Mouse (Mus musculus) right cerebral cortex, postnatal 36 days (tissue): ENCODE measurements at regions not wholly inside any gene's neighbourhood (a gene's known extent, or its start where the extent isn't known, plus 50 kb on each side); places are given as distances from the start of the nearest gene placed in this dataset.

ENCODE experiments used
- DNase-seq, 2 experiments: peaks; one replicate each; pipeline ENCODE4 v3.0.0; 2022; ENCODE audit warnings: low spot score in 2 of 2, mixed read lengths in 1 of 2

DNA sequence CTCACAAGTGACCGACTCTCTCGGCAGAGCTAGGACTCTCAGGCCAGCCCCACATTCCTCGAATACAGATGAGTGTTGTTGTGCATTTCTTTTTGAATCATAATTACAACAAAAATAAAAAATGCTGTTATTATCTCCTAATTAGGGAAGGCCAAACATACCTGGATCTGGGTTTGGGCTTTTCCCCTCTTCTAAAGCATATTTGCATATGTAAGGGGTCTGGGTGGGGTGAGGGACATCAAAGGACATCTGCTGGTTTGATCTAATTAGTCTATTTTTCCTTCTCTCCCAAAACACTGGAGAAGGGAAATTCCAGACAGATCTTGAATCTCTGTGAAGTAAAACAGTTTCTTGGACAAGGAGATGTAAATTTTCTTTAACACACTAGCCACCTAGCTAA is 85.3 kb downstream of the Tfap2a start:
- no peak for DNase-seq

DNA sequence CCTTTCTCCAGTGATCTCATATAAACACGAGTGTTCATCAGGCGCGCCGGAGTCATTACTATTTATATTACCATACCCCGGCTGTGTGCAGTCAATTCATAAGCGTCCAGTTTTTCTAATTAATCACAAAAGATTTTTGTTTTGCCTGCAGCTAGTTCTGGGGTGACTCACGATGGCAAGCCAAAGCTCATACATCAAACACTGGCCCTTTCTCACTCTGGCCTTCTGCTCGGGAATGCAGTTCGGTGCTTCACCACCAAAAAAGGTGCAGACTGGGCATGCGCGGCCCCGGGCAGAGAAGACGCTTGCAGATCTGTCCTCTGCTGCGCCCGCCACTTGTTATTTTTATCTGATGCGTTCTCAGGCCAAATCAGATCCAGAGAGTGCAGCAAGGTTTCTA is 87.1 kb downstream of the Tfap2a start:
- peak; percentile 75 to 78 for DNase-seq

DNA sequence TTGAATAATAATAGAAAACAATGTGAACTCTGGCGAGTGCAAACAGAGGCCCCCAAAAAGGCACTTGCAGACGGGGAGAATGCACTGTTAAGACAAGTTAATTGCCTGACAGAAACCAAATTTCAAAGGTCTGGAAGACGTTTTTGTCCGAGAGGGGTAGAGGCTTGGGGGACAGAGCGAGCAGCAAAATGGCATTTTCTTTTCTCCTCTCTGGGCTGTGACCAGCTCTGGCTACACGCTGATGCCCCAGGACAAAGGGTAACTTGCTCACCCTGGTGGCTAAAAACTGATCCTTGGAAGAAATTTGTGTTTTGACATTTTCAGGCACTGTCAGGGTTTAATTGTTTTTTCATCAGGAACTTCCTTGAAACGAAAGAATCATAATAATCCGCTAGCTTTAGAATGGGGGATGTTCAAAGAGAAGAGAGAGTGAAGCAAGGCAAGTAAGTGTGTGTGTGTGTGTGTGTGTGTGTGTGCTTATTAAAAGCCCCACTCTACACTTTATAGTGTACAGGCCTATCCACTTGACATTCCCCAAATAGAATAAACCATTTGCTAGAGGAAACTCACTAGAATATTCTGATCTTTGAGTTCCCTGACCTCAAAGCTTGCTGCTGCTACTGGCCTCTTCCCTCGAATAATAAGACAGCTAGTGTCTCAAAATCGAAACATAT is 88.0 kb downstream of the Tfap2a start:
- no peak for DNase-seq

DNA sequence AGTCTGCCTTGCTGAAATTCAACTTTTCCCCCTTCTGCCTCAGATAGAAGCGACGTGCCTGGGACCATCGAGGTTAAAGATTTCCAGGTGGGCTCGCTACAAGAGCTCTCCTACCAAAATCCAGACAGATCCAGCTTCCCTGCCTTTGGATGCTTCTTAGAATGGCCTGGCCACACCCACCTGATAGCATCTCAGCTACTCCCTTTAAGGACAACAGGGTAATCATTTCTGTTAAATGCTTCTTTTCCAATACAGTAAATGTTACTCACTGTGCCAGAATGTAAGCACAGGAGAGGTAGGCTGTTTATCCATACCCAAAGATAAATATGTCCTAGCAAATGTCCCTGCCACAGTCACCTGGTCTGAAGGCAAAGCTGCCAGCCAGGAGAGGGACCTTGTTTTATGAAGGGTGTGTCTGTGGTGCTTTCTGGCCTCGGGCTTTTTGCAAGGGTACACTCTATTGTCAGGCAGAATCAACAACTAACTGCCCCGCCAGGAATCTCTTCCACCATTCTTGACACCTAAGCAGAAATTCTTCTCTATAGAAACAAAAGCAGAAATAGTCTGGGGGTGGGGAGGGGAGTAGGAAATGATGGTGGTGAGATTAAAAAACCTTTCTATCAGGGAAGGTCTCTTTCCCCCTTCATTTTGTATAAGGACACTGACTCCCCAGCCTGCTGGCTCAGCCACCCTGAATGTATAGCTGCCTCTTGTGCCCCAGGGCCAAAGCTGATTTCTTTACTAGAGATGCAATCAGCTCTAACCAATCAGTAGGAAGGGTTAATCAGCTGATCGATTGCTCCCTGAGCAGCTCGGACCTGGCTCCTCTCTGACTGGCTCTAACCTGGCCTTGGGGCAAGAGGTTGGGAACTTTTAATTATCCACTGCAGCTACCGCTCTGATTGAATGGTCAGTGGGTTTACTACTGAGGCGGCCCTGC is 88.8 kb downstream of the Tfap2a start:
- no peak for DNase-seq

DNA sequence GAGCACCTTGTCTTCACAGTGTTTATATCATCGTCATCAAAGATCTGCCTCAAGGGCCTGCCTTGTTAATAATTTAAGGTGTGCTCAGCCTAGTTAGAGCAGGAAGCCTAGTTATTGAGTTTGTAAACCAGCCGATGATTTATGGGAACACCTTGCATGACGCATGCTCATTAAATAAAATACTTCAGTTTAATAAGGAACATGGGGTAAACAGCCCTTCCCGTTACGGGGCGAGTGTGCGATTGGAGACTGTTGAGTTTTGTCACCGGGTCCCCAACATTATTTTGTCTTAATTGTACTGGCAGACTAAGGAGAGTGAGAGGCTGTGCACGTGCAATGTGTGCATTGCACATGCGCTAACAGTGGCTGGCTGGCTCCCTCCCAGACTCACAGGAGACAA is 92.0 kb downstream of the Tfap2a start:
- DNase-seq = no peak

DNA sequence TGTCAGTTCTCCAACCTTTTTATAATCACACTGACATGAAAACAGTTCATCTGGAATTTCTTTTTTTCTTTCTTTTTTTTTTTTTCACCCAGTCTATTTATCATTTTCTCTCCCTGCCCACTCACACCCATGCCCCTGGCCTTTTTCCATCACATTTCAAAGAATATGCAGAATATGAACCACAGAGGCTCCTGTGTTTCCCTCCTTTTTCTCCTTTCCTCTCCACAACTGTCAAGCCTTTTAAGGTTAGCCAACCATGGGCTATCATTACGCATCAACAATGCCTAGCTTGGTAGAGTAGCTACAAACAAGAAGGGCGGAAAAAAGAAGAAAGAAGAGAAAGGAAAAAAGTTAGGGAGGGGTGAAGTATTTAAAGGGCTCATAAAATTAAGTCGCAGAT is 92.5 kb downstream of the Tfap2a start:
- no peak for DNase-seq

DNA sequence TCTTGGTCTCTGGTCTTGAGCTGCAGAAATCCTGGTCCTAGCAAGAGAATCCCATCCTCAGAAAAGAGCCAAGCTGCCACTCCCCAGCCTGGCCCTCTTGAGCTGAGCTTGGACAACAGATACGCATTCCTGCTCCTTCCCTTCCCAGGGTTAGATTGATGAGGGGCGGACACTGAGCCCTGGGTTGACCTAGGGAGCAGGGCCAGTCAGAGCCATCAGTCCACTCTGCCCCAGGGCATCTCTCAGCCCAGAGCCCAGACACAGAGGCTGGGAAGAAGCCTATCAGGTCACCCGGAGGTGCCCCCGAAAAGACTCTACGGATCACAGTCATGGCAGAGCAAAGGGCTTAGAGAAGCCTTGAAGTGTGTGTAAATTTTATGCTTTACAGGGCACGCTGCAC is 95.2 kb downstream of the Tfap2a start:
- no peak for DNase-seq

DNA sequence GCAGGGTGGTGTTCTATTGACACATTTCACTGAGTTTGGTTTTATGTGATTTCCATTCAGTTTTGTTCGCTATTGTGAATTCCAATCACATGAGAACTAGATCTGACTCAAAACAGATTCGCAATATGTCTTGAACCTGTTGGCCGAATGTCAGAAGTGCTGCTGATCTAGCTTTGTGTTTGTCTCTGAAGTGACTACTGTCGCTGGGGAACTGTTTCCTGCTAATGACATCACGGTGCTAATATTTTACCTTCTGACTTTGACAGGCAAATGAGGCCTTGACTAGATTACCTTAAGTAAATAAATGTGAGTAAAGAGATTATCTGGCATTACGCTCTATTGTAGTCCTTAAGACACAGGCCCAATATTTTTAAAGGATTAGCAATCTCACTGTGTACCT is 100.9 kb downstream of the Tfap2a start:
- DNase-seq = no peak

DNA sequence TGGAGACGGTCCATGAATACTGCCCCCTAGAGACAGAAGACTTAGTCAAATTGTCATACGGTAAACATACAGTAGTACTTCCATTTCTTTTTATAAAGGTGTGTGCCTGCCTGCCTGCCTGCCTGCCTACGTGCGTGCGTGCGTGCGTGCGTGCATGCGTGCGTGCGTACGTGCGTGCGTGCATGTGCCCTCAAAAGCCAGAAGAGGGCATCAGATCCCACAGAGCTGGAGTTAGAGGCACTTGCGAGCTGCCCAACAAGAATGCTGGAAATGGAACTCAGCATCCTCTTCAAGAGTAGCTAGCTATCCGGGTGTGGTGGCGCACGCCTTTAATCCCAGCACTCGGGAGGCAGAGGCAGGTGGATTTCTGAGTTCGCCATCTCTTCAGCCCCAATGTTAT is 120.3 kb downstream of the Tfap2a start:
- no peak for DNase-seq

DNA sequence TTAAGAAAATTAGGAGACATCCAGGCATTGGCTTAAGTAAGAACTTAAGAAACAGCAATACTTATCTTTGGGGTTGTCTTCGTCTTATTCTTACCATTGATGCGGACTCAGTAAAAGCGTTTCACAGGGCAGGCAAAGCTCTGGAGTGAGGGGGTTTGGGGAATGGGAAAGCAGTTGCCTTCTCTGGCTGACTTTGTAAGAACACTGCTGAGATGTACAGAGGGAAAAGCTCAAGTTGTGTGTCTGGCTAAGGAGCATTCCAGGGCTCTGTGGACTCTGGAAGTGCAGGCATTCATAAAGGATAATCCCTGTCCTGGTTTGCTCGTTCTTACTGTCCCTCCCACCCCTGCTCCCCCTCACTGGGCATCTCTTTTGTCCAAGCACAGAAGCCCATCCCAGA is 129.7 kb downstream of the Tfap2a start:
- no peak for DNase-seq

DNA sequence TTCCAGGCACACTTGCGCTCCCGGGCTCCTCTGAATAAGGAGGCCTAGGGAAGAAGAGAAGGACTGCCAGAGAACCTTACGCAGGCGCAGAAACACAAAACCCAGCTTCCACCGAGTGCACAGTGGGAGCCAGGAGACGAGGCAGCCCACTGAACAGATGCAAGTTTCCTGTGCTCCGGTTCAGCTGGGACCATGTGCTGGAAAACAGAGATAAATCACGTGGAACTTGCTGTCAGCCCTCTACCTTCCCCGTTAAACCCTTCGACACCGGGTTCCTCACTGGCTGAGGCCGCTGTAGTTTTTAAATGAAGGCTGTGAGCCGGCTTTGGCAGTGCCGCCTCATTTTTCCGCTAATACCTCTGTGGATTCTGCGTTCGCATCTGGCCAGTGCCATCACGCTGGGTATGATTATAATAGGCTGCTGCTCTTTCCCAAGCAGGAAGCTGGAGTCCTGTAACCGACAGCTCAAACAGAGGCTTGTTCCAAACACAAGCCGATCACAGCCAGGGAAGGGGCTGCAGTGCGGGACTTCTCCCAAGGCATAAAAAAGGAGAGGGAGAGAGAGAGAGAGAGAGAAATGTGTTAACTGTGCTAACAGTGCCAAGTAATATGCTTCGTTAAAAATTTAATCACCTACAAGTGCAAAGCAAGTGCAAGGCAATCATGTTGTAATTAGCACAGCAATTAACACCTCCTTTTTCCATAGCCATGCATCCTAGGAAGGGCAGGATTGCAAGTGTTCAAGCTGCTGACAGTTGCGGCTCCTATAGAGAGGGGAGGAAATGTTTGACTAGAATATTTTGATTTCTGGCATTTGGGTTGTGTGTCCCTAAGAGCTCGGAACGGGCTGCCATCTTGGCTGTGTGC is 131.5 kb downstream of the Tfap2a start:
- DNase-seq = peak; percentile 18 to 26

DNA sequence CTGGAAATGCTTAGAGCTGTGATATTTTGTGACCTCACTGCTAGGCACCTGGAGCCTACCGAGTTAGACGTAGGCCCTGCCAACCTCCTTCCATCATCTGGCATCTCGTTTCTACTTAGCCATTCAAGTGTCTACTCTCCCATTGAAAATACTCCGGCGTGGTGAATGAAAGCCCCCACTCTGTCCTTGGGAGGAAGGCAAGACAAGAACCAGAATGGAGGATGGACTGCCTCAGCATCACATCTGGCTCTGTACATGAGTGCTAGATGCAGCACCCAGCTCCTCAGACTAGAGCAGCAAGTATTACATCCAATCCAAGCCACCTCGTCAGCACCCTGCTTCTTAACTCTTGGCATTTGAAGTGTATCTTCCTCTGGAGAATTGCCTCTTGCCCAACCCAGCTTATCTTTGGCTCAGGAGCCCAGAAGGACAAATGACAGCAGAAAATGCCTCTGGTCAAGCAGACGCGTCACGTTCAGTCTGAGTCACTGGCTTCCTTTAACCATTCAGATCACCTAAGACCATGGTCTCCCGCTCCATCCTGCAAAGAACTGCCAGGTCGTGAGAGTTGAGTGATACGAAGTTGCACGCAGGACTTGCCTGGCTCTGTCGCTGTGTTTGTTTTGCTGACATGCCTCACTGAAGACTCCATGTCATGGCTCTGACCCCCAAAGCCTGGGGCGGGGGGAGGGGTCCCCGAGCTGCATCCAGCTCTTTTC is 132.3 kb downstream of the Tfap2a start:
- peak in 1 of 2 experiments; percentile 1 for DNase-seq

DNA sequence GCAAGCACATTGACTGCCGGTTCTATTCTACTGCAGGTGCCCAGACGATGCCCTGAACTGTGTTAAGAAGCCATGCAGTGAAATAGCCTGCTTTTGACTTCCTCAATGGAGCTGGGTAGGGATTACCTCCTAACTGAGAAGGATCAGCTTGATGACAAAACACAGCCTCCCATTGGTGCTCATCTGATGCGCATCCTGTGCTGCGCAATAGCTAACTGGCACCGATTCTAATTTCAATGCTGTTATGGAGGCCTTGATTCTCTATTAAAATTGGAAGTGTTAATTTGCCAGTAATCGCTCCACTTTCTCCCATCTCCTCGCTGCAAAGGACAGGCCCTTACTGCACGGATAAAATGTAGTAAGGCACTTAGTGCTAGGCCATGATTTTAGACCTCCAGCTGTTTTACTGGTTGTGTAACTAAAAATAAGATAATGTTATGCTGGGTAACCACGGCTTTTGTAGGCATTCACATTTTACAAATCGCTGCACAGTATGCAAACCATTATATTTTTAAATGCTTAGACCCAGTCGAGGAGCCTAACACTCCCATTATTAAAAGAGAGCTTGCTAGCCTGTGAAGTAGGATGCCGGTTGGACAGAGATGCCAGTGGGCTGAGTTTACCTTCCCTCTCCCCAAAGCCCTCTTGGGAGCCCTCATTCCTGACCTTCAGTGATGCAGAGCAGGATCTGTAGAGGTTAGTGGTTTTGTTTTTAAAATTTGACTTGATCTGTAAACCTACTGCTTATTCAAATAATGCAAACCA is 163.0 kb downstream of the Tfap2a start:
- DNase-seq = no peak

DNA sequence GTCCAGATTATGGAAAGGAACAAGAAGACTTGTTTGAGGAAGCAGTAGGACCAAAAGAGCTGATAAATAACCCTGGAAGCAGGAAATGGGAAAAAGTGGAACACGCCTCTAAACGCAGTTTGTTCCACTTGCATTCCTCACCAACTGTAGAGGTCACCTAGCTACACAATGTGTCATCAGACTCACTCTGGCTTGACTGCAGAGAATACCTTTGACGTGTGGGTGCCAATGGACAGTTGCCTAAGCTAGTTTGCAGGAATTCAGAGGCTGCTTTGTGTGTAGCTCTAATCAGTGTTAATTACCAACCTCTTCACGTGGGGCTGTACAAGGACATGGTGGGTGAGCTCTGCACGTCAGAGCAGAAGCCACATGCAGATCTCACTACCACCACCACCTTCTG is 168.7 kb downstream of the Tfap2a start:
- no peak for DNase-seq

DNA sequence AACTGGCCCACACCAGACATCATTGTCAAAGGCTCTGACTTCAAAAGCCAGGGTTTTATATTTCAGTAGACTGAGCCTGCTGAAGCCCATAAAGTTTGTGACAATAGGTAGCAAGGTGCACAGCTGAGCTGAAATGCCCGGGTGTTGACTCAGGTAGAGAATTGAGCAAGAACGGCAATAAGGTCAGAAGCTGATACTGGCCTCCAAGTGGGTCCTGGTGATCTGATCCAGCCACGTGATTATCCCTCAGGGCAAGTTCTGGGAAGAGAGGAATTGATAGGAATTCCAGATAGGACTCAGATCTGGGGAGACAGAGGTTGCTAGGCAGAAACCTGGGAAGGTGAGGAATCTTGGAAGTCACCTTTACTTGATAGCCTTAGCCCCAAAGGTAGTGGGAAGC is 170.4 kb downstream of the Tfap2a start:
- DNase-seq = no peak

DNA sequence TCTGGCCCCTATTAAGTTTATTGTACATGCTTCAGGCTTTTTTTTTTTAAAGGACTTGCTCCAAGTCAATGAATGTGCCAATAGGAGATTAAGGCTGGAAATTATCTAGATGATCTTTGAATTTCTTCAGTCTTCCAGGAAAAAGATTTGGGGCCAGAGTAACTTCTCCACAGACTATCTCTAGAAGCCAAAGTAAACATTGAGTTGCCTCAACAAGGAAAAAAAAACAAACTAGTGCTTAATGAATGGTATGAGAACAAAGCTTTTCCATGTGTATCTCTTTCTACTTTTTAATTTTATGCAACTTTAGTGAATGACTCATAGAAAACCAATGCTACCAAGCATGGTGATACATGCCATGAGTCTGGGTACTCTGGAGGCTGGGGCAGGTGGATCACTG is 173.8 kb downstream of the Tfap2a start:
- no peak for DNase-seq

DNA sequence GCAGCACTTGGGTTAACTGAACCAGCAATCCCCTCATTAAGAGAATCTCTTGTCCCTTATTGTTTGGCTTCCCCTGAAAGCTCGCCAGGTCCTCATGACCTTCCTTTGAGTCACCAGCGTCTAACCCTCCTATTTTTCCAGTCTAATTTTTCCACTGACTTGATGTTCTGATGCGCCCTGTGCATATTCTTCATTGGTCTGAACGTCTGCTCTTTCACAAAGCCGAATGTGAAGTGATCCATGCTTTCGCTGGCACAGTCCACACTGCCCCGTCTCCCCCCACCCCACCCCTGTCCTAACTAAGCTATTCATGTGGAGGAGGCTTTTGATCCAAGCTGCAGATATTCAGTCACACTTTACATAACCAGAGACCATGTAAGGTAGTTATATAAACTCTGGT is 183.8 kb downstream of the Tfap2a start:
- DNase-seq = no peak

DNA sequence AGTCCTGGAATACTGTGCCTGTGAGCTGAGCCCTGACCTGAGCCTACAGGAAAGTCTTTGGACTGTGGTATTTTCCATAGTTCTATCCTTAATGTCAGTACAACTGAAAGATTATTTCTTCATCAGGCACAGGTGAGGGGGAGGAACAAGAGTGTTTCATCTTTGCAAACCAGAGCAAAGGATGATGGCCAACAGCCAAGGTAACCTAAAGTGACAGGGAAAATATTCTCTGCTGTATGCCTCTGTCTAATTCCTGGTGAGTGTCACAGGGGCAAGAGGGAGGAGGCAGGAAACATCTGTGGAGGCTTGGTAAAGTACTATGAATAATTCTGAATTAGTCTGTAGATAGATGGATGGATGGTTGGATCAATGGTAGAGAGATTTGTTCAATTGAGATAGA is 164.3 kb upstream of the Ofcc1 start:
- DNase-seq = no peak

DNA sequence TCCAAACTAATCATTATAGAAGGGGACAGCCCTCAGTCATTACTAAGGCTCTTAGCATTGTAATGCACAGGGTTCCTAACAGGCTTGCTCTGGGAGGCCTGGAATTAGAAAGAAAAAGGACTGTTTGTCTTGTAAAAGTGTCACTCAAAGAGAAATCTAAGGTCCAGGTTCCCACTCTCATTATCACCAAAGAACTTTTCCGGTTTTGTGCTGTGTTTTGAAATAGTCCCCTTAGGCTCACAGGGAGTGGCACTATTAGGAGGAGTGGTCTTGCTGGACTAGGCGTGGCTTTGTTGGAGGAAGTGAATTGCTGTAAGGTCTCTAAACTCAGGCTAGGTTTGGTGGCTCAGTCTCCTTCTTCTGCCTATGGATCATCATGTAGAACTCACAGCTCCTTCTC is 161.9 kb upstream of the Ofcc1 start:
- DNase-seq = no peak

DNA sequence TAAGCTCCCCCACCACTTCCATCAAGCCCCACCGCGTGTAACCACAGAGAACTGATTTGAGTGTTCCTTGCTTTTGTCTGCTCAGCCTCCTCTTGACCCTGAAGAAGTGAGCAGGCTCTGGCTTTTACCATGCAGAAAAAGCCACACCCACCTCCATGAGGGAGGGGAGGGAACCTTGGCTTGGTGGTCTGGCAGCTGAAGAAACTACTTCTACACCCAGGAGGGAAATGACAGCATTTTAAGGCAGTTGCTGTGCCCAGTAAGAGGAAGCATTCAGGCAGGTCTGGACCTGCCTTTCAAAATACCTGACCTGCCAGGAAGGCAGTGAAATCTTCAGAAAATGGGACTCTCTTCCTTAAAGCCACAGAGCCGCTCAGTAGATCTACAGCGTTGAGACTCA is 156.9 kb upstream of the Ofcc1 start:
- no peak for DNase-seq

DNA sequence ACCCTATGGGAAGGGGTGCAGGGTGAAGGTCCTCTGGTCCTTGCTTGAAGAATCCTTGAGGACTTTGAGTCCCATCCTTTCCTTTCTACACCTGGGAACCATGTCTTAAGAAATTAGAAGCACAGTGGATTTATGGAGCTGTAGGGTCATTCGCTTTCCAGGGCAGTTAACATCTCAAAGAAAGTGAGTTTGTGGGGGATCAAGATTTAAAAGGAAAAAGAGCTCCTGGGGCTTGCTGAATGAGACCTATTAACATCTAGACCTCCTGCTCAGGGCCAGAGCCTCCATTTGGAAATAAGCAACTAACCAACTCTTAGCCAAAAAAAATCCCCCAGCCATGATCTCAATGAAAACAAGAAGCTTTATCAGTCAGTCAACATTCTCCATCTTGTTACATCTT is 148.0 kb upstream of the Ofcc1 start:
- DNase-seq = no peak
